Mouse (Mus musculus) thymus, postnatal 0 days (tissue): Measurements from ENCODE around the gene 9130213A22Rik. TPM values are rescaled to one million over a fixed set of nuclear protein-coding genes. Genes with fewer than 3 reads are reported as not detected.

Source experiments
- DNase-seq: peaks from one replicate; pipeline ENCODE4 v3.0.0-alpha.2; 2015; ENCODE audit warnings: low spot score
- polyA plus RNA-seq: library from polyadenylated mRNA; unstranded; fragments of >200 nt; fragmentation: Nextera tagmentation; extraction: Ambion mirVana; gene quantifications from 2 replicates; pipeline ENCODE4 v1.2.1, GENCODE M21; 2015

9130213A22Rik gene
- polyA plus RNA-seq, 1 experiment from 2014 or later: 0.64 TPM

- DNase-seq: peak; percentile 88
These were observed 1.5 kb upstream of the 9130213A22Rik start for GRCm38 (mm10) chr11:69123693-69124497.

GRCm38 (mm10) chr11:69123056-69123692 lies 785 bp upstream of the 9130213A22Rik start:
- DNase-seq: peak; percentile 88

DNA sequence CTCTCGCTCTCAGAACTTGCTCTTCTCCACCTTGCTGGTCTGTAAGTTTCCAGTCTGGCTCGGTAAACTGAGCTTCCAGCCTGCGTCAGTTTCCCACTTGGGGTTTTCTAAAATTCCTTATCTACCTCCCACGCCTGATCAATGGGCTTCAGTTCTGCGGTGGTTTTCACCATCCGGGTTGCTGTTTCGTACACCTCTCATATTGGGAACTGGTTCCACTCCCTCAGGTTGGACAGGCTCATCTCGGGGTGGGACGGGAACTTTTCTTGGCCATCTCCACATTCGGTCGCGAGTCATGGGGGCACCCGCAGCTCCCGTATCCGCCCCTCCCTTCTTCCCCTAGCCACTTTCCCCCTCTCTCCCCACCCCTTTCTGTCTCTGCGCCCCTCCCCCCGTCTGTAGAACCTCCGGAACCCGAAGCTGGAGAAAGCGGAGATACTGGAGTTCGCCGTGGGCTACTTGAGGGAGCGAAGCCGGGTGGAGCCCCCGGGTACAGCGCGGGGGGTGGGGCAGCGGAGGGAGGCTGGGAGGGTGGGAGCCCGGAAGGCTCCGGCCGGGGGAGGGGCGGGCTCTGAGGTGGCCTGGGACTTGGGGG lies 551 bp downstream of the 9130213A22Rik start:
- peak; percentile 33 for DNase-seq

DNA sequence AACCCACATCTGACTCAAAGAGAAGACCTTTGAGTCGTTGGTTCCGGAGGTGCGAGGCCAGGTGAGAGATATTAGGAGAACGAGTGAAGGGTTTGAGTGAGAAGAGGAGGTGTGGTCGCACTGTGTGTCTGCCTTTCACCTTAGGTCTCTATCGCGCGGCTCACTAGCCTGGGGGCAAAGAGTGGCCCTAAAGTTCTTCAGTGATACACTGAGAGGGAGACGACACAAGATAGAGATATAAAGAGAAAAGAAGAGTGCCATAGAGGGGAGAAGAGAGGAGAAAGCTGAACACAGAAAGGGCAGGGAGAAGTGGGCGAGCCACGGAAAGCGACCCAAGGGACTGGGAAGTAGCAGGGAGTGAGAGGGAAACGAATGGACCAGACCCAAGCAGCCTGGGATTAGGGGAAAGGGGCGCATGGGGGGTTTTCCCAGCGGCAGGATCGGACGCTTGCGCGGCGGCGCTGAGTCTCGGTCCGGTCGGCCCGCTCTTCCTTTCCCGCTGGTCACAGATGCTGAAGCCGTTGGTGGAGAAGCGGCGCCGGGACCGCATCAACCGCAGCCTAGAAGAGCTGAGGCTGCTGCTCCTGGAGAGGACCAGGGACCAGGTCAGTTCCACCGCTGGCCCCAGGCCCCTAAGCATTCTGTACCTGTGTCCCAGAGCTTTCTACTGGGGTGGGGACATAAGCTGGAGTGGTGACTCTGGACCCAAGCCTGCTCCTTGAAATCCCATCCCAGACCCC lies 1.2 kb downstream of the 9130213A22Rik start:
- DNase-seq: no peak

GRCm38 (mm10) chr11:69120221-69121000 lies 2.0 kb downstream of the 9130213A22Rik start, which contains the start of gene Hes7:
TSS of gene Hes7 (plus strand) at chr11:69120404.
- no peak for DNase-seq

DNA sequence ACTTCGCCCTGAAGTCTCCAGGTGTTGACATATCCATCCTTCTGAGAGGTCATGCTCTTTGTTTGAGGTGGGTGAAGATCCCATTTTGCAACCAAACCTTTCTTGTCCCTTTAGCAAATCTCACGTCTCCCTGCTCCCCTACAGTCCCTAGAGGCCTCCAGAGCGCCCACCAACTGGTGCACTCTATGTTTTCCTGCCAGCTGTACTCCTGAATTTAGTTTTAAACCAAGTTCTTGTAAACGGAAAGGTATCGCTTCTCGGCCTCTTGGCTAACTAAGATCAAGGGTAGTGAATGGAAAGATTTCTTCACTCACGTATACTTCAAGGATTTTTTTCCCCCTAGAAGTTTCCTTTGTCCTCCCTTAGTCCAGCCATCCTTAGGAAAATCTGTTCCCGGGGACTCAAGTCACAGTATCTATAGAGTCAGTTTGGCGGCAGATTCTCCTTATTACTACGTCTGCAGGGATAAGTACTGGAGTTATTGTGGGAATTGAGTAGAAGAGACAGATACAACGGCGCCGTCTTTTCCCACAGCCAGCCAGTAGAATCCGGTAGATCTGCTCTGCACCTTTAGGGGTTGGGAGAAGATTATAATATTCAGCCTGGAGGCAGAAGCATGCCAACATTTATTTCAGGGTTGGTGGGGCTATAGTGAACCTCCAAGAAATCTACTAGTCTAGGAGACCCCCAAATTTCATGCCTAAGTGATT lies 2.8 kb downstream of the 9130213A22Rik start:
- no peak for DNase-seq

GRCm38 (mm10) chr11:69118765-69119164 lies 3.6 kb downstream of the 9130213A22Rik start:
- peak; percentile 90 for DNase-seq

DNA sequence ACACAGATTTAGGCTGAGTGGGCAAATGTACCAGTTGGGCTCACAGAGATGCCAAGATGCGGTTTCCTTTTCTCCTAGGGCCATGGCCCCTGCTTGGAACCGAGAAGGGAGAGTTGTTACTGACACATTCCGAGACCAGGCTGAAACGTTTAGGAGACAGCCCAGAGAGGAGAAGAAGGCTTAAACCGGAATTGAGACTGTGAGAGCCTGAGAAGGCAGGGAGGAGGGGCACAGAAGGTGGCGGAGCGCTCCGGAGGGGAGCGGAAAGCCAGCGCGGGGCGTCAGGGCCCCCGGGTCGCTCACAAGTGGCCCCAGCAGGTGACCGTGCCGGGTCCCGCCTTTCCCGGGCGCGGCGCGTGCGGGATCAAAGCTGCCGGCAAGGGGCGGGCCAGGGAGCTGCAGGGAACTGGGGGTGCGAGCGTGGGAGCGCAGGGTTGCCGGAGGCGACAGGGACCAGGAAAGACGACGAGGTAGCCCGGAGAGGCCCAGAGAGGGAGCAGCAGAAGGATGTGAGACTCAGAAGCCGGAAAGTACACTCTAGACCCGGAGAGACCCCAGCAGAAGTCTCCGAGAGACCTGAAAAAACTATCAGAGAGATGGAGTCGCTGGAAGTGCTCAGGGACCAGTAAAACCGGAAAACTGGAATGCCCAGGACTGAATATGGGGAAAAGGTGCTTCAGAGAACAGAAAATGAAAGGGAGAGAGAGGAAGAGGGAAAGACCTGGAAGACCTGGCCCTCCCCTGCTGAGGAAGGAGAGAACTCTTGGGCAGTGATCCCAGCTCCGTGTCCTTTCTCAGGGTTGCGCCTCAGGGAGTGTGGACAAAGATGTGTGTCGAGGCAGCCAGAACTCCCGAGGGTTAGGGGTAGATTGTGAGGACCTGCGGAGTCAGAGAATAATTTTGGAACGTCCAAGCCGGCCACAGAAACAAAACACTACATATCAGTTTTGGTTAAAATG lies 4.4 kb downstream of the 9130213A22Rik start:
- DNase-seq: peak; percentile 76

DNA sequence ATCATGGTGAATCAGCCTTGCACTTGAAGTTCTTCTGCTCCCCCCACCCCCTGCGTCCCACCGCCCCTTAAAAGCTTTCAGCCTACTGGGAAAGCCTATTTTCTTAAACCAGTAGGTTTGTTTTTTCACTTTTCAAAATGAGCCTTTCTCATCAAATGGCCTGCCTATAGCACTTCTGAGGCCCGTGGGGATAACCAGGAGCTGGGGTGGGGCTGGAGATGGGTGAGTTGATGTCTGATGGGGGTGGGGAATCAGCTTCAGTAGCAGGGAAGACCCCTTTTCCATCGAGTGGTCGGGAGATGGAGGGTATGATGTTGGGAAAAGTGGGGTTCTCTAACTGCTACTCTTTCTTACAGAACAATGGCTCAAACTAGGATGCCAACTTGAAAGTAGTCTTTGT lies 5.5 kb downstream of the 9130213A22Rik start:
- no peak for DNase-seq

GRCm38 (mm10) chr11:69114621-69115020 lies 7.8 kb downstream of the 9130213A22Rik start:
- DNase-seq: no peak

DNA sequence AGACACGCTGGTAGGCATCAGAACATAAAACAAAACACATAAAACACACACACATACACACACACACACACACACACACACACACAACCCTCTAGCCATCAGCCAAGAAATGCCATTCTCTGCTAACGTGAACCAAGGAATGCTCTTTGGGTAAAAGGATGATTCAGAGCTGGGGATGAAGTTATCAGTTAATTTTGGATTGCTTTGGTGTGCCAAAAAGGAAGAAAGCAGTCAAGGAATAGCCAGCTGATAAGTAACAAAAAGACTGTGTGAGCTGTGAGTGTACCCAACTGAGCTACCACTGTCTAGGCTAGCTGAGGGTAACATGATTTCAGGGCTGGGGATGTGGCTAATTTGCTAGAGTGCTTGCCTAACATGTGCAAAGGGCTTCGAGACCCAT lies 8.4 kb downstream of the 9130213A22Rik start:
- no peak for DNase-seq

DNA sequence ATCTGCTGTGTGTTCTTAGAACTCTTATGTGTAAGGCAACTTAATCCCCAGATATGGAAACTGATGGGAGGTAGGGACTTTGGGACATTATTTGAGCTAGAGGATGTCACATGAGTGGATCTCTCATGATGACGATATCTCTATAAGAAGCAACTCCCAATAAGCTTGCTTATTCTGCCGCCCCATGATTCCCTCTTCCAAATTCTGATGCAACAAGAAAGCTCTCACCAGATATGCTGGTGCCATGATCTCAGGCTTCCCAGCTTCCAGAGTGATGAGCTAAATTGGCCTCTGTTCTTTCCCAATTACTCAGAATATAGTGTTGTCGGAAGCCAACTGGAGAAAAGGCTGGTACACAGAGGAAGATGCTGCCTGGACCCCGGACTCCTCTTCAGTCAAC lies 10.5 kb downstream of the 9130213A22Rik start:
- DNase-seq: no peak

GRCm38 (mm10) chr11:69111051-69111810 lies 11.2 kb downstream of the 9130213A22Rik start:
- DNase-seq: no peak

DNA sequence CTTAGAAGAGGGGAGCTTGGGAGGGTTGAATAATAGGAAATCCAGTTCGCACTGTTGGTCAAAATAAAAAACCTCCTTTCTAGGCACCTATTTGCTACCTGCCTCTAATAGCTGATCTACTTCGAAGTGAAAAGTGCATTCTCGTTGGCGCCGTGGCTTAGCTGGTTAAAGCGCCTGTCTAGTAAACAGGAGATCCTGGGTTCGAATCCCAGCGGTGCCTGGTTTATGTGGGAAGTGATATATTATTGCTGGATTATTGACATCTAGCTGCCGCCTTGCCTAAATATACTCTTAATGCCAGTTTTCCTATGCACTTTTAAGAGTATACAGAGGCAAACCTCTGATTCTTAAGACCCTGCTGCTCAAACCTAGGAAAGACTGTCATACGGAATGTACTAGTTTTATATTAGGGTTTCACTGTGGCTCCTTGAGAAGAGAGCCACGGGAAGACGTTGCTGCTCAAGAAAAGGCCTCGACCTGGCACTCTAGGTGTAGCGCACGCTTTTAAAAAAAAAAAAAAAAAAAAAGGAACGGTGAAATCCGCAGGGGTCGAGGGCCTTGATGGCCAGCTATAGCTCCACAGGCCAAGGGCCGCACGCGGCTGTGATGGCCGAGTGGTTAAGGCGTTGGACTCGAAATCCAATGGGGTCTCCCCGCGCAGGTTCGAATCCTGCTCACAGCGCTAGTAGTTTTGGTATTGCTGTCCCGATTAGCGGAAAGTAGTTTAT lies 11.9 kb downstream of the 9130213A22Rik start:
- peak; percentile 87 for DNase-seq

DNA sequence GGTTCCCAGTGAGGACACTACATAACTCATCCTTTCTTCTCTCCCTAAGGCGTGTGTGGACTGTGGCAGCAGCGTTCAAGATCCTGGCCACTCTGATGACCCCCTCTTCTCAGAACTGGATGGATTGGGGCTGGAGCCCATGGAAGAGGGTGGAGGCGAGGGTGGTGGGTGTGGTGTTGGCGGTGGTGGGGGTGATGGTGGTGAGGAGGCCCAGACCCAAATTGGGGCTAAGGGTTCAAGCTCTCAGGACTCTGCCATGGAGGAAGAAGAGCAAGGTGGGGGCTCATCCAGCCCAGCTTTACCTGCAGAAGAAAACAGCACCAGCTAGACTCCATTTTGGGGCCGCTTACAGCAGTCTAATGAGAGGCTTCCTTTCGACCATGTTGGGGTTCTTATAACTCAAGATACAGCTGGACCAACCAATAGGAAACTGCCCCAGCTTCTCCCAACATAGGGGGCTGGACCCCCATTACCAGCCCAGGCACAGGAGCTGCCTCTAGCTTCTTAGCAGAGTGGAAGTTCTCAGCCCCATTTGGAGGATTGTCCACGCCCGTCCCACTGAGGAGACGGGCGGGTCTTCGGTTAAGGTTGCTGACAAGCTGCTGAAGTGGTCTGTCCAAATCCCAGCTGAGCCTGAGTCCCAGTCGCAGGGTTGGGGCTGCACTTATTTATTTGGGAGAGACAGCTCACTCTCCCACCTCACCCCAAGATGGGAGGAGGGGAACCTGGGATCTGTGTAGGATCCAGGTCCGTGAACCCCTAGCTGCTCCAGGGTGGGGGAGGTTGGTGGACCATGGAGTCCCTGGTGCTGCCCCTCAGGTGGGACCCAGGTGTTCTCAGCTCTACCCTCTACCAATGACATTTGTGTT lies 13.1 kb downstream of the 9130213A22Rik start:
- no peak for DNase-seq

DNA sequence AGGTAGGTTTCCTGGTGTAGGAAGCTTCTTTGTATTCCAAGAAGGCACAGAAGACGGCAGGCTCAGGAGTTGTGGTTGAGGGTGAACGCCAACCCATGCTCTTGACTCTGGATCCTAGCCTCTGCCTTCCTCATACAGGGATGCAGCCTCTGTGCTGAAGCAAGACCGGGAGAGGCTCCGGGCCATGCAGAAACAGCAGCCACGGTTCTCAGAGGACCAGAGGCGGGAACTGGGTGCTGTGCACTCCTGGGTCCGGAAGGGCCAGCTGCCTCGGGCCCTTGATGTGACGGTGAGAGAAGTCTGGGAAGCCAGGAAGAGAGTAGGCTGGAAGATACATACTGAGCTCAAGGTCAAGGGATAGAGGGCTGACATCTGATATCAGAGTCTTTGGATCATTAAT lies 14.2 kb downstream of the 9130213A22Rik start:
- no peak for DNase-seq

DNA sequence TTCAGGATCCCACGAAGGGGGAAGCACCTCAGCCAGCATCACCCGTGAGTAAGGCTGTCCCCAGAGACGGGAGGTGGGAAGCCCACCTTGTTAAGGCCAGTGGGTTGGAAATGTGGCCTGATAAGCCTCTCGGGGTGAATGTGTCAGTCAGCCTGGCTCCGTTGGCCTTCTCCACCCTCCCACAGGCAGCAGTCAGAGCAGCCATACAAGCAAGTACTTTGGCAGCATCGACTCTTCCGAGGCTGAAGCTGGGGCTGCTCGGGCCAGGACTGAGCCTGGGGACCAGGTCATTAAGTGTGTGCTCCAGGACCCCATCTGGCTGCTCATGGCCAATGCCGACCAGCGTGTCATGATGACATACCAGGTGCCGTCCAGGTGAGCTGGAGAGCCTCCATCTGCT lies 14.7 kb downstream of the 9130213A22Rik start:
- no peak for DNase-seq
